Mouse (Mus musculus) adrenal gland, adult 10 weeks (tissue): ENCODE results near the gene R3hcc1l. TPM values are rescaled to one million over a fixed set of nuclear protein-coding genes. Genes with fewer than 3 reads are reported as not detected.

Source experiments
- polyA plus RNA-seq: library from polyadenylated mRNA; stranded (reverse); fragments of 350-450 nt; fragmentation: Illumina TruSeq; extraction: RNeasy Lipid Tissue Mini Kit (QIAGEN cat#74804); gene quantifications from one replicate; pipeline ENCODE4 v1.2.3, GENCODE M21; 2014; ENCODE audit warnings: low read depth, low replicate concordance

The R3hcc1l gene
- polyA plus RNA-seq: 20.1 TPM

GRCm38 (mm10) chr19:42518620-42519310, at the start of gene R3hcc1l:
TSS of gene R3hcc1l (plus strand) at chr19:42518759.

GRCm38 (mm10) chr19:42612654-42613053, 94.1 kb downstream of the R3hcc1l start, which contains the start of gene Loxl4:
TSS of gene Loxl4 (minus strand) at chr19:42612813.

Other genes starting within 250 kb of the R3hcc1l start
- gene Crtac1, start 87.0 kb upstream of the R3hcc1l start, polyA plus RNA-seq: not detected
- gene Loxl4, start 94.1 kb downstream of the R3hcc1l start, polyA plus RNA-seq: 0.47 TPM
- gene Pyroxd2, start 234.0 kb downstream of the R3hcc1l start, polyA plus RNA-seq: 6.8 TPM